Mouse (Mus musculus): Measurements from ENCODE around the gene Cyp2w1. TPM values are rescaled to one million over a fixed set of nuclear protein-coding genes. Genes with fewer than 3 reads are reported as not detected.
A peak's percentile ranks its signal among the peaks of the same experiment; 100 is the strongest.

Cyp2w1 gene
- polyA plus RNA-seq, 1 experiment = 0.02 TPM

DNA sequence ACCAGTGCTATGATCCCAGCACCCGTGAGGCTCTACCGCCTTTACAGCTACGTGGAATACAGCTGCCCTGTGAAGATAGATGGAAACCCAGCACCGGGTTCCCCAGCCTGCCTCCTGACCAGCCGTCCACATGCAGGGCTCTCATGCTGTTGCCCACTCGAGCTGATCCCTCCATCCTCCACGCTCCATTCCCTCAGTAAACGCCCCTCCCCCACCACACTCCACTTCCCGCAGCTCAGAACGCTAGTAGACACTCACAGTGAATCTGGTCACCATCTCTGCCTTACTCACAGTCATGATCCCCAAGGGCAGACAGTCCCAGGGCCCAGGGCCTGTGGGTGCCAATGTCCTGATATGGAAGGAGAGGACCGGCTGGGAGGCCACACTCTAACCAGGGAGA is 13.5 kb upstream of the Cyp2w1 start:
- H3K4me3 ChIP-seq (replicated peaks) = no peak overlapping the region
- no peaks in the 10 kb centered on the region for H3K9me3 ChIP-seq (ENCODE audit: control insufficient read depth, low read length)
- H3K27me3 ChIP-seq (ENCODE audit: control insufficient read depth) = no peaks in the 10 kb centered on the region
- H3K36me3 ChIP-seq (ENCODE audit: control insufficient read depth) = peaks cover 84% of the 10 kb centered on the region
- H3K4me1 ChIP-seq (ENCODE audit: control insufficient read depth) = peaks cover 15% of the 10 kb centered on the region
- TF ChIP-seq TAL1 (IDR thresholded peaks at IDR 0.05; ENCODE audit: low read length) (no peak), GATA1 (IDR thresholded peaks at IDR 0.05; ENCODE audit: low read length) (no peak)

GRCm38 (mm10) chr5:139344021-139344686 is 8.3 kb upstream of the Cyp2w1 start:
- no peak for TF ChIP-seq GATA1 (IDR thresholded peaks at IDR 0.05; ENCODE audit: low read length)
- TF ChIP-seq TAL1 (IDR thresholded peaks at IDR 0.05; ENCODE audit: low read length) = no peak
- Histone ChIP-seq H3K4me1 (ENCODE audit: control insufficient read depth) (peaks cover 49% of the 10 kb centered on the region), H3K36me3 (ENCODE audit: control insufficient read depth) (peaks cover 39% of the 10 kb centered on the region), H3K4me3 (replicated peaks) (peak overlapping the region; percentile 78), H3K9me3 (ENCODE audit: control insufficient read depth, low read length) (no peaks in the 10 kb centered on the region), H3K27me3 (ENCODE audit: control insufficient read depth) (no peaks in the 10 kb centered on the region)

DNA sequence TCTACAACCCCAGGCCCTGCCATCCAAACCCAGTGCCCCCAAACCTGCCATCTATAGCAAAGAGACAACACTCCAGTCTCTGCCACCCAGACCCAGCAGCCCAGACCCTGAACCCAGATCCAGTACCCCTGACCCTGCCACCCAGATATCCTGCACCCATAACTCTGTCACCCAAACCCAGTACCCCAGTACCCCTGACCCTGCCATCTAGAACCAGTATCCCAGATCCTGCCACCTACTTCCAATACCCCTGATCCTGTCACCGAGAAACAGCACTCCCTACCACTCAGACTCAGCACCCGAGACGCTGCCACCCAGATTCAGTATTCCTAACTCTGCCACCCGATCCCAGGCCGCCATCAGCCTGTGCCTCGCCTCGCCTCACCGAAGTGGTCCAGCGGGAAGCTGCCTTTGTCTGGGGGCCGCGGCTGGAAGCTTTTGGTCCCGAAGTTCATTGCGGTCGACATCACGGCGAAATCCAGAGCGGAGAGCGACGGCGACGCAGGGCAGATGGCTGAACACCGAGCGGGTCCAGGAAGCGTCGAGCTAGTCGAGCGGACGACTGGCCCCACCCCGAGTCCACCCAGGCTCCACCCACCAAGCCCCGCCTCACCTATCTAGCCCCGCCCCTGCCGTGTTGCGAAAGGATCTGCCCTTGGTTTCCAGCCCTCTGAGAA is 7.6 kb upstream of the Cyp2w1 start:
- no peak for TF ChIP-seq TAL1 (IDR thresholded peaks at IDR 0.05; ENCODE audit: low read length)

DNA sequence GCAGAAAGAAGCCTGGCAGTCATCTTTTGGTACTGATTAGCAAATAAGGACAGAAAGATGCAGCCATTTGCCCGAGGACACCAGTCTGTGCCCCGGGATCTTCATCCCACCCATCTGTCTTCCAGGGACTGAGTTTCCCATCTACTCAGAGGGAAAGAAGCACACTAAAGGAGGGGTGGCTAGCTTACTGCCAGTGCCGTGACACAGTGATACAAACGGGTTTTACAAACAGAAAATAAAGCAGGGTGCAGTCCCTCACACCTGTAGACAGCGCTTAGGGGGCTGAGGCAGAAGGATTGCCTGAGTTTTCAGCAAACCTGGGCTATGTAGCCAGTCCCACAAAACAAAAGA is 7.1 kb upstream of the Cyp2w1 start:
- no peaks in the 10 kb centered on the region for H3K9me3 ChIP-seq (ENCODE audit: control insufficient read depth, low read length)
- no peaks in the 10 kb centered on the region for H3K27me3 ChIP-seq (ENCODE audit: control insufficient read depth)
- peaks cover 61% of the 10 kb centered on the region for H3K4me1 ChIP-seq (ENCODE audit: control insufficient read depth)
- peaks cover 27% of the 10 kb centered on the region for H3K36me3 ChIP-seq (ENCODE audit: control insufficient read depth)
- peak overlapping the region; percentile 78 for H3K4me3 ChIP-seq (replicated peaks)
- TF ChIP-seq TAL1 (IDR thresholded peaks at IDR 0.05; ENCODE audit: low read length) (no peak), GATA1 (IDR thresholded peaks at IDR 0.05; ENCODE audit: low read length) (no peak)

More for the DNA sequence above, 7.6 kb upstream of the Cyp2w1 start:
- H3K9me3 ChIP-seq (ENCODE audit: control insufficient read depth, low read length) = no peaks in the 10 kb centered on the region
- peak overlapping the region; percentile 78 for H3K4me3 ChIP-seq (replicated peaks)
- peaks cover 32% of the 10 kb centered on the region for H3K36me3 ChIP-seq (ENCODE audit: control insufficient read depth)
- peaks cover 56% of the 10 kb centered on the region for H3K4me1 ChIP-seq (ENCODE audit: control insufficient read depth)
- H3K27me3 ChIP-seq (ENCODE audit: control insufficient read depth) = no peaks in the 10 kb centered on the region

DNA sequence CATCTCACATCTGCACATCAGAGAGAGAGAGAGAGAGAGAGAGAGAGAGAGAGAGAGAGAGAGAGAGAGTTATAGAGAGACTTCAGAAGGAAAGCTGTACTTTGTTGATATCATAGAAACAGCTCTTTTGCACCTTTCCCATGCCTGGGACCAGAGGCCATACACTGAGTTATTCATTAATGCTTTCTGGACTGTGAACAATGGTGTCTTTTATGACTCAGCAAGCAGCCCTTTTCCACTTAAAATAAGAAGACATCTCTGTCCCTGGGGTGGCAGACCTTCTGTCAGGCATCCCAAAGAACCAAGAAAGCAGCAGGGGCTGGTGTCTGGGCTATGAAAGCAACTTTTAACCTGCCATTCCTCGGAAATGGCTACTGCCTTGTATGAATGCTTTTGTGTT is 5.2 kb upstream of the Cyp2w1 start:
- TF ChIP-seq TAL1 (IDR thresholded peaks at IDR 0.05; ENCODE audit: low read length) (no peak), GATA1 (IDR thresholded peaks at IDR 0.05; ENCODE audit: low read length) (no peak)
- Histone ChIP-seq H3K4me3 (replicated peaks) (no peak overlapping the region), H3K4me1 (ENCODE audit: control insufficient read depth) (peaks cover 77% of the 10 kb centered on the region), H3K36me3 (ENCODE audit: control insufficient read depth) (peaks cover 11% of the 10 kb centered on the region), H3K9me3 (ENCODE audit: control insufficient read depth, low read length) (no peaks in the 10 kb centered on the region), H3K27me3 (ENCODE audit: control insufficient read depth) (no peaks in the 10 kb centered on the region)

DNA sequence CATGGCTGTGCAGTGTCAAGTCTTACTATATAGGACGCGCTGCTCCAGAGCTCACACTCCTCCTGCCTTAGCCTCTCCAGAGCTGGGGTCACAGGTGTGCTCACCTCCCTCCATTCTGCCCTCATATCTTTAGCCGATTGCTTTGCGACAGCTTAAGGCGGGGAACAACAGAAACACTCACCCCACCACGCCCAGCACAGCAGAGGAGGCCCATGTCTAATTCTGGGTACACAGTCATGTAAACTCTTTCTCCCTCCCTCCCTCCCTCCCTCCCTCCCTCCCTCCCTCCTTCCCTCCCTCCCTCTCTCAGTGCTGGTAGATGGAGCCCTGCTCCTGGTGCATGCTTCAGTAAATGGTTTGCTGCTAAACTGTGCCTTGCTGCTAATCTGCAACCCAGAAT is 2.7 kb upstream of the Cyp2w1 start:
- TF ChIP-seq TAL1 (IDR thresholded peaks at IDR 0.05; ENCODE audit: low read length) = no peak
- TF ChIP-seq GATA1 (IDR thresholded peaks at IDR 0.05; ENCODE audit: low read length) = no peak
- Histone ChIP-seq H3K9me3 (ENCODE audit: control insufficient read depth, low read length) (no peaks in the 10 kb centered on the region), H3K36me3 (ENCODE audit: control insufficient read depth) (no peaks in the 10 kb centered on the region), H3K4me1 (ENCODE audit: control insufficient read depth) (peaks cover 86% of the 10 kb centered on the region), H3K27me3 (ENCODE audit: control insufficient read depth) (no peaks in the 10 kb centered on the region), H3K4me3 (replicated peaks) (peak overlapping the region; percentile 45)

GRCm38 (mm10) chr5:139351134-139351533 is 1.3 kb upstream of the Cyp2w1 start, which contains the start of gene Cox19:
TSS of gene Cox19 (minus strand) at chr5:139351418.
- H3K27me3 ChIP-seq (ENCODE audit: control insufficient read depth) = no peaks in the 10 kb centered on the region
- H3K4me3 ChIP-seq (replicated peaks) = no peak within 1 kb of the TSS
- H3K4me1 ChIP-seq (ENCODE audit: control insufficient read depth) = peaks cover 78% of the 10 kb centered on the region
- TF ChIP-seq GATA1 (IDR thresholded peaks at IDR 0.05; ENCODE audit: low read length) (no peak), TAL1 (IDR thresholded peaks at IDR 0.05; ENCODE audit: low read length) (no peak)
- no peaks in the 10 kb centered on the region for H3K9me3 ChIP-seq (ENCODE audit: control insufficient read depth, low read length)
- no peaks in the 10 kb centered on the region for H3K36me3 ChIP-seq (ENCODE audit: control insufficient read depth)

DNA sequence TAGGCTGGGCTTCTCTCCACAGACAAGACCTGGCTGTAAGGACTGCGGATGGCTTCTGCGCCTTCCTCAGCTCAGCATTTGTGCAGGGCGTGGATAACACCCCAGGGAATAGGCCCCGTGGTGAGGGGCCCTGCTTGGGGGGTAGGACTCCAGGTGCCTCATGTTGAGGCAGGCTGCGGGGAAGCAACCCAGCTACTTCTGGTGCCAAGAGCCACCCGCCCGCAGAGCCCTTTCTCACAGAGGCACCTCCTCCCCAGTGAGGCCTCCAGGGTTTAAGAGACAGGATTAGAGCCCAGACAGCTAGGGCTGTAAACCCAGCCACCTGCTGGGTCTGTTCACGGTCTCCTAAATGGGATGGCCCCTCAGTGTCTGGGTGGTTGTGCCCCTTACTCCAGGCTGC is 789 bp upstream of the Cyp2w1 start:
- Histone ChIP-seq H3K9me3 (ENCODE audit: control insufficient read depth, low read length) (no peaks in the 10 kb centered on the region), H3K4me3 (replicated peaks) (no peak overlapping the region), H3K27me3 (ENCODE audit: control insufficient read depth) (no peaks in the 10 kb centered on the region), H3K4me1 (ENCODE audit: control insufficient read depth) (peaks cover 74% of the 10 kb centered on the region), H3K36me3 (ENCODE audit: control insufficient read depth) (no peaks in the 10 kb centered on the region)
- TF ChIP-seq GATA1 (IDR thresholded peaks at IDR 0.05; ENCODE audit: low read length) = no peak
- no peak for TF ChIP-seq TAL1 (IDR thresholded peaks at IDR 0.05; ENCODE audit: low read length)

GRCm38 (mm10) chr5:139353496-139353895 is 1.1 kb downstream of the Cyp2w1 start:
- no peaks in the 10 kb centered on the region for H3K36me3 ChIP-seq (ENCODE audit: control insufficient read depth)
- no peaks in the 10 kb centered on the region for H3K27me3 ChIP-seq (ENCODE audit: control insufficient read depth)
- no peaks in the 10 kb centered on the region for H3K9me3 ChIP-seq (ENCODE audit: control insufficient read depth, low read length)
- peaks cover 64% of the 10 kb centered on the region for H3K4me1 ChIP-seq (ENCODE audit: control insufficient read depth)
- no peak overlapping the region for H3K4me3 ChIP-seq (replicated peaks)
- TF ChIP-seq TAL1 (IDR thresholded peaks at IDR 0.05; ENCODE audit: low read length) = no peak
- no peak for TF ChIP-seq GATA1 (IDR thresholded peaks at IDR 0.05; ENCODE audit: low read length)

Data from erythroblast, embryonic 14.5 days (primary cell).